Mouse (Mus musculus) left cerebral cortex, postnatal 10 days (tissue): Measurements from ENCODE around the gene Plpp2. TPM values are rescaled to one million over a fixed set of nuclear protein-coding genes. Genes with fewer than 3 reads are reported as not detected.

Experiments
- microRNA-seq: library from miRNA; unstranded; fragments of <30 nt; microRNA quantifications from one replicate; pipeline ENCODE4 v1.2.0, GENCODE M21; 2022
- total RNA-seq, 2 experiments: library from RNA; stranded (reverse); gene quantifications; 2 replicates each; pipeline ENCODE4 v1.2.3; 2021

The Plpp2 gene
- total RNA-seq, 2 experiments from 2014 or later, result 3.2 to 3.7 TPM

Small RNA genes within 50 kb of the gene (microRNA-seq; reads per million reads assigned to microRNA genes)
- gene Mir6909, result not detected

Other genes starting within 250 kb of the Plpp2 start
- gene Vmn2r82, start 177.3 kb downstream of the Plpp2 start, total RNA-seq, result not detected
- not detected for gene Vmn2r83, start 65.1 kb downstream of the Plpp2 start, total RNA-seq
- gene Mier2, start 21.4 kb upstream of the Plpp2 start, total RNA-seq, result 10 to 100 TPM; 47.5 to 50.2 TPM
- gene Theg, start 53.5 kb upstream of the Plpp2 start, total RNA-seq, result not detected
- gene C2cd4c, start 80.2 kb upstream of the Plpp2 start, total RNA-seq, result 10 to 100 TPM; 13.3 to 14.2 TPM
- gene Shc2, start 104.1 kb upstream of the Plpp2 start, total RNA-seq, result 10 to 100 TPM; 47.1 to 50.7 TPM
- under 1 TPM; 0.39 to 0.73 TPM for gene Odf3l2, start 111.9 kb upstream of the Plpp2 start, total RNA-seq
- under 1 TPM; 0.47 to 0.49 TPM for gene Madcam1, start 130.8 kb upstream of the Plpp2 start, total RNA-seq
- 10 to 100 TPM; 69.6 to 72.6 TPM for gene Tpgs1, start 135.6 kb upstream of the Plpp2 start, total RNA-seq
- gene Cdc34, start 148.4 kb upstream of the Plpp2 start, total RNA-seq, result 10 to 100 TPM; 64.9 to 66.8 TPM
- gene Gzmm, start 155.2 kb upstream of the Plpp2 start, total RNA-seq, result 1 to 10 TPM; 1.2 to 1.5 TPM
- 100 to 1,000 TPM; 697 to 706 TPM for gene Bsg, start 170.7 kb upstream of the Plpp2 start, total RNA-seq
- 10 to 100 TPM; 75.5 to 80.0 TPM for gene Hcn2, start 182.8 kb upstream of the Plpp2 start, total RNA-seq
- 10 to 100 TPM; 40.1 to 43.7 TPM for gene Polrmt, start 212.8 kb upstream of the Plpp2 start, total RNA-seq
- 1 to 10 TPM; 1.9 to 3.0 TPM for gene Fgf22, start 221.3 kb upstream of the Plpp2 start, total RNA-seq
- gene Rnf126, start 233.2 kb upstream of the Plpp2 start, total RNA-seq, result 10 to 100 TPM; 90.7 to 95.8 TPM
- gene Fstl3, start 243.5 kb upstream of the Plpp2 start, total RNA-seq, result 1 to 10 TPM; 1.7 to 2.6 TPM